Mouse (Mus musculus): ENCODE results near the gene Limk2. TPM values are rescaled to one million over a fixed set of nuclear protein-coding genes. Genes with fewer than 3 reads are reported as not detected.

Limk2 gene
- polyA plus RNA-seq, 1 experiment: 70.5 TPM

GRCm38 (mm10) chr11:3301075-3301474, 107.9 kb downstream of the Limk2 start:
- H3K36me3 ChIP-seq (ENCODE audit: control insufficient read depth, insufficient read depth, low read length): peaks cover 26% of the 10 kb centered on the region
- H3K27ac ChIP-seq (ENCODE audit: insufficient read depth, low read depth, low read length): no peak overlapping the region
- no peak overlapping the region for H3K4me3 ChIP-seq (ENCODE audit: low read depth, low read length)
- no peaks in the 10 kb centered on the region for H3K27me3 ChIP-seq (ENCODE audit: control insufficient read depth, insufficient read depth, low read length)
- TF ChIP-seq CTCF (IDR thresholded peaks at IDR 0.05; ENCODE audit: extremely low read depth, insufficient read length, insufficient replicate concordance, low read depth, low read length) (no peak), POLR2A (IDR thresholded peaks at IDR 0.05; ENCODE audit: low read depth, low read length) (no peak)
- H3K4me1 ChIP-seq (ENCODE audit: control insufficient read depth, insufficient read depth, insufficient read length, low read length): no peaks in the 10 kb centered on the region
- 93% methylated on average over 5 of the region's 5 CpGs for WGBS

- H3K36me3 ChIP-seq (ENCODE audit: control insufficient read depth, insufficient read depth, low read length): peaks cover 28% of the 10 kb centered on the region
- H3K27ac ChIP-seq (ENCODE audit: insufficient read depth, low read depth, low read length): no peak overlapping the region
- H3K27me3 ChIP-seq (ENCODE audit: control insufficient read depth, insufficient read depth, low read length): no peaks in the 10 kb centered on the region
- no peak overlapping the region for H3K4me3 ChIP-seq (ENCODE audit: low read depth, low read length)
- TF ChIP-seq POLR2A (IDR thresholded peaks at IDR 0.05; ENCODE audit: low read depth, low read length) (no peak), CTCF (IDR thresholded peaks at IDR 0.05; ENCODE audit: extremely low read depth, insufficient read length, insufficient replicate concordance, low read depth, low read length) (no peak)
- 92% methylated on average over 14 of the region's 14 CpGs for whole genome bisulfite sequencing
- no peaks in the 10 kb centered on the region for H3K4me1 ChIP-seq (ENCODE audit: control insufficient read depth, insufficient read depth, insufficient read length, low read length)
These were observed 110.2 kb downstream of the Limk2 start for GRCm38 (mm10) chr11:3298813-3299185.

GRCm38 (mm10) chr11:3297871-3298812, 110.8 kb downstream of the Limk2 start:
- H3K27me3 ChIP-seq (ENCODE audit: control insufficient read depth, insufficient read depth, low read length): no peaks in the 10 kb centered on the region
- WGBS: 81% methylated on average over 10 of the region's 10 CpGs
- no peak overlapping the region for H3K27ac ChIP-seq (ENCODE audit: insufficient read depth, low read depth, low read length)
- no peak overlapping the region for H3K4me3 ChIP-seq (ENCODE audit: low read depth, low read length)
- peaks cover 28% of the 10 kb centered on the region for H3K36me3 ChIP-seq (ENCODE audit: control insufficient read depth, insufficient read depth, low read length)
- TF ChIP-seq CTCF (IDR thresholded peaks at IDR 0.05; ENCODE audit: extremely low read depth, insufficient read length, insufficient replicate concordance, low read depth, low read length) (no peak), POLR2A (IDR thresholded peaks at IDR 0.05; ENCODE audit: low read depth, low read length) (no peak)
- no peaks in the 10 kb centered on the region for H3K4me1 ChIP-seq (ENCODE audit: control insufficient read depth, insufficient read depth, insufficient read length, low read length)

- peaks cover 25% of the 10 kb centered on the region for H3K36me3 ChIP-seq (ENCODE audit: control insufficient read depth, insufficient read depth, low read length)
- H3K27ac ChIP-seq (ENCODE audit: insufficient read depth, low read depth, low read length): no peak overlapping the region
- no peak overlapping the region for H3K4me3 ChIP-seq (ENCODE audit: low read depth, low read length)
- H3K4me1 ChIP-seq (ENCODE audit: control insufficient read depth, insufficient read depth, insufficient read length, low read length): peaks cover 9% of the 10 kb centered on the region
- TF ChIP-seq CTCF (IDR thresholded peaks at IDR 0.05; ENCODE audit: extremely low read depth, insufficient read length, insufficient replicate concordance, low read depth, low read length) (no peak), POLR2A (IDR thresholded peaks at IDR 0.05; ENCODE audit: low read depth, low read length) (no peak)
- 56% methylated on average over 5 of the region's 5 CpGs for WGBS
- H3K27me3 ChIP-seq (ENCODE audit: control insufficient read depth, insufficient read depth, low read length): no peaks in the 10 kb centered on the region
These were observed 112.9 kb downstream of the Limk2 start for GRCm38 (mm10) chr11:3296056-3296455.

- peaks cover 11% of the 10 kb centered on the region for H3K4me1 ChIP-seq (ENCODE audit: control insufficient read depth, insufficient read depth, insufficient read length, low read length)
- TF ChIP-seq CTCF (IDR thresholded peaks at IDR 0.05; ENCODE audit: extremely low read depth, insufficient read length, insufficient replicate concordance, low read depth, low read length) (no peak), POLR2A (IDR thresholded peaks at IDR 0.05; ENCODE audit: low read depth, low read length) (no peak)
- 100% methylated on average over 2 of the region's 2 CpGs for WGBS
These were observed 114.3 kb downstream of the Limk2 start for GRCm38 (mm10) chr11:3294641-3295040.

More at GRCm38 (mm10) chr11:3294641-3295040, 114.3 kb downstream of the Limk2 start:
- H3K4me3 ChIP-seq (ENCODE audit: low read depth, low read length): no peak overlapping the region
- H3K27me3 ChIP-seq (ENCODE audit: control insufficient read depth, insufficient read depth, low read length): no peaks in the 10 kb centered on the region
- H3K27ac ChIP-seq (ENCODE audit: insufficient read depth, low read depth, low read length): no peak overlapping the region
- H3K36me3 ChIP-seq (ENCODE audit: control insufficient read depth, insufficient read depth, low read length): peaks cover 21% of the 10 kb centered on the region

Other genes with a start within 250 kb of the Limk2 start
- gene Sfi1, start 215.7 kb downstream of the Limk2 start, polyA plus RNA-seq (2012; rRNA removed): 8.6 and 21.2 TPM in 2 replicates
- gene Eif4enif1, start 206.8 kb downstream of the Limk2 start, polyA plus RNA-seq (2012; rRNA removed): 19.4 and 33.4 TPM in 2 replicates
- gene Drg1, start 142.8 kb downstream of the Limk2 start, polyA plus RNA-seq (2012; rRNA removed): 4.7 and 9.6 TPM in 2 replicates
- gene Patz1, start 120.3 kb downstream of the Limk2 start, polyA plus RNA-seq (2012; rRNA removed): 7.8 and 15.1 TPM in 2 replicates
- gene Pik3ip1, start 78.8 kb downstream of the Limk2 start, polyA plus RNA-seq (2012; rRNA removed): 6.4 and 11.0 TPM in 2 replicates
- gene Rnf185, start 43.2 kb upstream of the Limk2 start, polyA plus RNA-seq (2012; rRNA removed): 13.5 and 29.8 TPM in 2 replicates
- gene Pla2g3, start 79.1 kb upstream of the Limk2 start, polyA plus RNA-seq (2012; rRNA removed): 0.18 and 0.48 TPM in 2 replicates
- 12.9 and 22.5 TPM in 2 replicates for gene Inpp5j, start 95.6 kb upstream of the Limk2 start, polyA plus RNA-seq (2012; rRNA removed)
- 107 and 174 TPM in 2 replicates for gene Selenom, start 105.5 kb upstream of the Limk2 start, polyA plus RNA-seq (2012; rRNA removed)
- 46.4 and 54.0 TPM in 2 replicates for gene Smtn, start 131.4 kb upstream of the Limk2 start, polyA plus RNA-seq (2012; rRNA removed)
- gene Morc2a, start 240.0 kb upstream of the Limk2 start, polyA plus RNA-seq (2012; rRNA removed): 2.2 and 4.2 TPM in 2 replicates